Mouse (Mus musculus) testis, adult 2 months (tissue): ENCODE data around the gene Smarce1.

ENCODE experiments used
- CTCF ChIP-seq: fragments of 200-500 bp; IDR thresholded peaks from 2 replicates; pipeline ENCODE4 v1.5.1; 2012; ENCODE audit warnings: low read depth, mild to moderate bottlenecking, inconsistent platforms, low read length, moderate library complexity; ENCODE audit not compliant: control insufficient read depth, insufficient read depth, insufficient replicate concordance
- POLR2A ChIP-seq: fragments of 200-500 bp; IDR thresholded peaks from 2 replicates; pipeline ENCODE4 v1.6.1; 2012; ENCODE audit warnings: low read depth, mild to moderate bottlenecking, inconsistent platforms, low read length, moderate library complexity; ENCODE audit not compliant: control insufficient read depth

GRCm38 (mm10) chr11:99166241-99166640 is 64.6 kb downstream of the Smarce1 start:
- no peak for TF ChIP-seq CTCF
- no peak for TF ChIP-seq POLR2A
